In genomic region chr3:122103864-122104808, GRCm38 (mm10) we compare ENCODE assay signal across 8 mouse cellular contexts. TPM values are rescaled to one million over a fixed set of nuclear protein-coding genes. Genes with fewer than 3 reads are reported as not detected.
A peak's percentile ranks its signal among the peaks of the same experiment; 100 is the strongest.
DNase-seq lines count a peak whose midpoint lies in the region; ATAC-seq lines count a peak whose summit lies in the region.

No protein-coding gene starts in this region.

- peaks cover 3% of the 10 kb centered on the region; the same call in 1 of the 2 replicates for H3K27me3 ChIP-seq in hindbrain, embryonic 11.5 days (ENCODE audit: control insufficient read depth, insufficient read depth, low read length)

- H3K9ac ChIP-seq in hindbrain, embryonic 11.5 days (ENCODE audit: low read depth, low read length) = no peak overlapping the region

- H3K9me3 ChIP-seq in hindbrain, embryonic 11.5 days (ENCODE audit: control insufficient read depth, low read length) = no peaks in the 10 kb centered on the region

- H3K36me3 ChIP-seq in hindbrain, embryonic 11.5 days (ENCODE audit: control insufficient read depth, insufficient read depth, low read length) = no peaks in the 10 kb centered on the region

- no peaks in the 10 kb centered on the region; the same call in 1 of the 2 replicates for H3K4me1 ChIP-seq in hindbrain, embryonic 11.5 days (replicated peaks; ENCODE audit: control insufficient read depth, insufficient read depth, low read length)

- H3K4me3 ChIP-seq in hindbrain, embryonic 11.5 days (ENCODE audit: low read depth, low read length) = no peak overlapping the region

- peak; percentile 67 for ATAC-seq in hindbrain, embryonic 11.5 days (ENCODE audit: low FRiP score)

- DNase-seq in NIH3T3 (ENCODE audit: low read depth) = peak; percentile 93
- DNase-seq in cerebellum, postnatal 10 days = peak; percentile 94 to 96
- DNase-seq in frontal cortex, postnatal 10 days (ENCODE audit: low spot score in 2 of 2) = peak; percentile 16 to 62
- peak; percentile 92 for DNase-seq in hindbrain, embryonic 11.5 days (ENCODE audit: low spot score)
- peak; percentile 83 to 84 for DNase-seq in layer of hippocampus, postnatal 10 days (ENCODE audit: low spot score in 2 of 2)
- DNase-seq in lung, postnatal 14 days = peak; percentile 94
- peak; percentile 58 for DNase-seq in retina, adult 2 months (ENCODE audit: low read depth, low spot score)
- peak; percentile 55 to 69 for DNase-seq in thymus, postnatal 36 days

- WGBS in hindbrain, embryonic 11.5 days = 29% methylated on average over 20 of the region's 20 CpGs

- H3K4me2 ChIP-seq in hindbrain, embryonic 11.5 days (replicated peaks; ENCODE audit: low read depth, low read length) = no peak overlapping the region

- H3K27ac ChIP-seq in hindbrain, embryonic 11.5 days (ENCODE audit: low read depth, low read length) = no peak overlapping the region

RNA-seq across cellular contexts. Expression of gene Abca4, which starts 59.9 kb away (rescaled TPM):
- 1.4 and 2.1 TPM in 2 replicates for polyA plus RNA-seq in hindbrain, embryonic 11.5 days (2014; fragmentation: Nextera tagmentation; extraction: Ambion mirVana)
- total RNA-seq in layer of hippocampus, postnatal 10 days (2021) = 1 to 10 TPM; 1.6 to 1.7 TPM

Comparison
In these comparisons a context has a peak if more than half of its experiments do, and no peak if none do; other contexts are left out.
1. DNase-seq: peak in every context shown above with its lines; median percentile 95 in cerebellum, postnatal 10 days; 94 in lung, postnatal 14 days; 93 in NIH3T3; 92 in hindbrain, embryonic 11.5 days; 84 in layer of hippocampus, postnatal 10 days; 62 in thymus, postnatal 36 days; 58 in retina, adult 2 months; 39 in frontal cortex, postnatal 10 days.